Mouse (Mus musculus) embryonic facial prominence, embryonic 14.5 days (tissue): ENCODE results near the gene Slc19a3. TPM values are rescaled to one million over a fixed set of nuclear protein-coding genes. Genes with fewer than 3 reads are reported as not detected.
A peak's percentile ranks its signal among the peaks of the same experiment; 100 is the strongest.

ENCODE experiments used
- ATAC-seq: fragments of 200-750 bp; cut with Nextera tagmentation; 2 replicates; pipeline ENCODE4 v1.8.0; 2017; ENCODE audit warnings: low read depth, moderate number of reproducible peaks, moderate TSS enrichment
- DNase-seq: peaks from one replicate; pipeline ENCODE4 v3.0.0-alpha.2; 2015; ENCODE audit warnings: low spot score
- H3K27ac ChIP-seq: fragments of 300-500 bp; sonication (generic); replicated peaks from 2 replicates; pipeline ENCODE4 v1.5.1; 2014; ENCODE audit warnings: low read depth, mild to moderate bottlenecking, low read length, moderate library complexity
- H3K27me3 ChIP-seq: fragments of 300-500 bp; sonication (generic); replicated peaks from 2 replicates; pipeline ENCODE4 v1.6.1; 2014; ENCODE audit warnings: low read length; ENCODE audit not compliant: control insufficient read depth, insufficient read depth
- H3K36me3 ChIP-seq: fragments of 300-500 bp; sonication (generic); 2 replicates; pipeline ENCODE4 v1.6.1; 2014; ENCODE audit warnings: low read length, mixed read lengths; ENCODE audit not compliant: control insufficient read depth, insufficient read depth
- H3K4me1 ChIP-seq: fragments of 300-500 bp; sonication (generic); 2 replicates; pipeline ENCODE4 v1.6.1; 2014; ENCODE audit warnings: antibody characterized with exemption, low read length; ENCODE audit not compliant: control insufficient read depth, insufficient read depth
- H3K4me2 ChIP-seq: fragments of 300-500 bp; sonication (generic); 2 replicates; pipeline ENCODE4 v1.6.1; 2014; ENCODE audit warnings: low read depth, mild to moderate bottlenecking, low read length, moderate library complexity, mixed read lengths
- H3K4me3 ChIP-seq: fragments of 300-500 bp; sonication (generic); 2 replicates; pipeline ENCODE4 v1.5.1; 2014; ENCODE audit warnings: low read depth, mild to moderate bottlenecking, low read length
- H3K9ac ChIP-seq: fragments of 300-500 bp; sonication (generic); 2 replicates; pipeline ENCODE4 v1.6.1; 2014; ENCODE audit warnings: low read depth, mild to moderate bottlenecking, low read length, moderate library complexity, mixed read lengths
- H3K9me3 ChIP-seq: fragments of 300-500 bp; sonication (generic); 2 replicates; pipeline ENCODE4 v1.6.1; 2016; ENCODE audit warnings: low read length; ENCODE audit not compliant: control insufficient read depth
- WGBS: fragments of 180-500 bp; shearing (Covaris S2); extraction: QIAGEN DNeasy Blood & Tissue Kit; methylation state at CpG from one replicate; pipeline ENCODE4 v1.1.7; 2014; 5-methylcytosine and 5-hydroxymethylcytosine counted together
- polyA plus RNA-seq: library from polyadenylated mRNA; unstranded; fragments of >200 nt; fragmentation: Nextera tagmentation; extraction: Ambion mirVana; gene quantifications from 2 replicates; pipeline ENCODE4 v1.2.1, GENCODE M21; 2014

The Slc19a3 gene
- polyA plus RNA-seq = 0.29 and 0.72 TPM in 2 replicates

DNA sequence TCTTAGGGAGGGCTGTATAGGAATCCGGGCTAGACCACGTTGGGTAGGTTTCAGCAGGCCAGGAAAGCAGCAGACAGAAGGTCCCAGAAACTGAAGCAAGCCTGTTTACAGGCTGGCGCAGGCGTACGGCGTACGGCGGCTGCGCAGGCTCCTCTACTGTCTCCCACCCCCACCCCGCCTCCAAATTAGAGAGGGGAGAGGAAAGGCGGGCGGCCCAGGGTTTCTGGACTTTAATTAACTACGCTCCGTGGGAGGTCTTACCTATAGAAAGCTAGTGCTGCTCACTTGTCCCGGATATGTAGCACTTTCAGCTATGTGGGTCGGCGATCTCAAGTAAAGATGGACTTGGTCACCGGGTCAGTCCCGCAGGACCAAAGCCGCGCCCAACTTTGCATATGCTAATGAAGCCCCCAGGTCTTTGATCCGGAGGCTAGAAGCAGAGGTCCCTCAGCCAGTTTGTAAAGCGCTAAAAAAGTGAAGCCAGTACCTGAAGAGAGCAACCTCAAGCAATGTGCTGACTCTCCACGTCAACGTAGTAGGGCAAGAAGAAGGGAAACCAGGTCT lies at the start of gene Slc19a3:
Gene Slc19a3, minus strand, starts transcription at position 340 of the 564 bp plus-strand sequence.
- 1% methylated on average over 25 of the region's 25 CpGs for WGBS
- Histone ChIP-seq H3K27me3 (no peaks in the 10 kb centered on the region), H3K4me1 (no peaks in the 10 kb centered on the region), H3K36me3 (no peaks in the 10 kb centered on the region), H3K27ac (peak within 1 kb of the TSS; percentile 36; the same call in 1 of the 2 replicates), H3K4me3 (peak within 1 kb of the TSS; percentile 42), H3K4me2 (peak within 1 kb of the TSS; percentile 72), H3K9me3 (no peaks in the 10 kb centered on the region), H3K9ac (peak within 1 kb of the TSS; percentile 54)
- peak; percentile 87 for DNase-seq
- ATAC-seq = peak; percentile 93

DNA sequence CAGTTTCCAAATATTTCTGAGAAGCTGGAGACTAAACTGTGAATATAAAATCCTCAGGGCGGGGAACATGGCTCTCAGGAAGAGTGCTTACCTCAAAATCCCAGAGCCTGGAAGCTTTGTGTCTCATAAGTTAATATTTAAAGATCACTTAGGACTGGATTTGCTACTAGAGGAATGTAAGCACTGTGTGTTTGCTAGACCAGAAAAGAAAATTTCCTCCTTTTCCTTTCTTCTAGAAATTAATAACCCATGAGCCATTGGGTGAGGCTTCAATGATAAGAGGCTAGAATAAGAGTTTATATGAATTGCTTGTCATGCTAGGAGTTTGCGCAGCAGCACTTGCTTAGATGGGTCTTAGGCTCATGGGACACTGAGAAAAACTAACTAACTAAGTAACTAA lies 46.5 kb upstream of the Slc19a3 start:
- Histone ChIP-seq H3K4me3 (no peak overlapping the region), H3K27ac (no peak overlapping the region), H3K4me1 (no peaks in the 10 kb centered on the region), H3K4me2 (no peak overlapping the region), H3K27me3 (no peaks in the 10 kb centered on the region), H3K9me3 (no peaks in the 10 kb centered on the region), H3K9ac (no peak overlapping the region), H3K36me3 (no peaks in the 10 kb centered on the region)
- WGBS = 88% methylated on average over 2 of the region's 2 CpGs
- ATAC-seq (no peak), DNase-seq (no peak)

DNA sequence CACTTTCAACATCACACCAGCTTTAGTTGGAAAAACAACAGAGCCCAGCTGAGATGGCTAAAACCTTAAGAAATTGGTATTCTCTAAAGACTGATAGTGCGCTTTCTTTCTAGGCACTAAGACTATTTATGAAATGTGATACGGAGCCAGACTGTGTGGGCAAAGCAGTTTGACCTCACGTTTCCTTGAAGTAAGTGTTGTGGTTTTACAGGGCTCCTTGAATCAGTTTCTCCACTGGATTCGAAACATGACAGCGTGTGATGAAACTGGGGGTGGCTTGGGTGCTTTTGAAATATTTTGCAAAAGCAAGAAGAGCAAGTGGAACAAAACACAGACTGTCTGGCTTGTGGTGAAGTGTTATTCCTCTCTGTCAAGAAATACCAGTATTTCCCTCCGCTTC lies 38.8 kb upstream of the Slc19a3 start:
- no peak overlapping the region for H3K27ac ChIP-seq
- H3K27me3 ChIP-seq = no peaks in the 10 kb centered on the region
- 55% methylated on average over 6 of the region's 6 CpGs for WGBS
- no peak for ATAC-seq
- H3K4me2 ChIP-seq = no peak overlapping the region
- H3K4me1 ChIP-seq = no peaks in the 10 kb centered on the region
- H3K36me3 ChIP-seq = no peaks in the 10 kb centered on the region
- DNase-seq = no peak
- no peaks in the 10 kb centered on the region for H3K9me3 ChIP-seq
- H3K4me3 ChIP-seq = no peak overlapping the region
- no peak overlapping the region for H3K9ac ChIP-seq

DNA sequence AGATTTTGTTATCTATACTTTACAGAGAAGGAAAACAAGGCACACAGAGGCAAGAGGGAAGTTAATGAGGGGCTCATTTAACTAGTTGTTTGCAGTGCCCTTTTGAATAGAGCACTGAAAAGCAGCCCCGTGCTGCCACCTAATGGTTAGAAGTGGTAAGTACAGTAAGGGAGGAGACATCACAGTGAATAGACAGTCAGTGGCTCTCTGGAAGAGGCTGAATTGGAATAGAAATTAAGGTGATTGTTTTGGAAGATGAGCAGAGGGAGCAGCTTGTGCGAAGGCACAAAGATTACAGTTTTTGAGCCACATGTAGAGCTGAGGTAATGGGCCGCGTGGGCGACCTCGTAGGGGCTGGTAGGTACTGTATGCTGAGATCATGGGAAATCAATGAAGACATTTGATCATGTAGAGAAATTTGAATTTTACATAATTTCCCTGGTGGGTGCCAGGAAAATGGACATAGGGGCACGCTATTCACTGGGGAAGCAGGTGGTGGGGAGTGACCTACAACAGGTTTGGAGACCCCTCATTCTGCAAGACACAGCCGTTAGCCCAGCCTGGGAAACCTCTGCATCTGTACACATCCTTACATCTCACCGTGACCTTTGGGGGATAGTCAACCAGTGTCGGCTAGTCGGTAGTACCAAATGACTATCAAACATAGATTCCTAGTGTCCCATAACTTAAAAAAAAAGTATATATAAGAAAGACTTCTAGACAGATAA lies 38.1 kb upstream of the Slc19a3 start:
- peak overlapping the region; percentile 39 for H3K4me2 ChIP-seq
- H3K4me1 ChIP-seq = no peaks in the 10 kb centered on the region
- no peak overlapping the region for H3K9ac ChIP-seq
- ATAC-seq (peak; percentile 76; the same call in 1 of the 2 replicates), DNase-seq (peak; percentile 55)
- no peaks in the 10 kb centered on the region for H3K9me3 ChIP-seq
- 41% methylated on average over 11 of the region's 11 CpGs for WGBS
- H3K36me3 ChIP-seq = no peaks in the 10 kb centered on the region
- H3K4me3 ChIP-seq = peak overlapping the region; percentile 17; the same call in 1 of the 2 replicates
- H3K27ac ChIP-seq = no peak overlapping the region
- no peaks in the 10 kb centered on the region for H3K27me3 ChIP-seq

DNA sequence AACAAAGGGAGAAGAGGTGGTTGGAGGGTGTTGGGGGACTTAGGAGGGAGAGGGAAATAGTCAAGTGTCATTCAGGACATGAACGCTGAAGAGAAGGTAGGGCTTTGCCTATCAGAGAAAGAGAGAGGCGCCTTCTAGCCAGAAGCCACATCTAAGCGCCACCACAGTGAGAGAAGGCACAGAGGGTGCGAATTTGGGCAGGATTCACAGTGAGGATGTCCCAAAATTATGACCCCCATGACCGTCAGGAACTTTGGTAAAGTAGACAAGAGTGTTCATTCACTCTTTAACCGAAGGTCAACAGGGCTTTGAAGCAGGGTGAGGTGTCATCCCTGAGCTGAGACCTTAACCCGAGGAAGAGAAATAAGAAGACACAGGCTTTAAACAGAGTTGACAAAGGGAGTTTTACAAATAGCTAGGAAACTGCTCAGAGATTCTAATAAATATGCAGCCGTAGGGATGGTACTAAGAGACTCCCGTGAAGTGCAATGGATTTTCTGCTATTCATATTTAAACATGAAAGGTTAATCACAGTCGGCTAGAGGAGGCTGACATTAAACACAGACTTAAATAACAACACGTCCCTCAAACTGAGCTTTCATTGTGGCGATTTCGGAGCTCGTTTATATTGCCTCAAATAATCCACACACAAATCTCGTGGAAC lies 37.4 kb upstream of the Slc19a3 start:
- H3K4me3 ChIP-seq = peak overlapping the region; percentile 17; the same call in 1 of the 2 replicates
- no peaks in the 10 kb centered on the region for H3K4me1 ChIP-seq
- 40% methylated on average over 15 of the region's 15 CpGs for WGBS
- no peak overlapping the region for H3K9ac ChIP-seq
- H3K36me3 ChIP-seq = no peaks in the 10 kb centered on the region
- H3K9me3 ChIP-seq = no peaks in the 10 kb centered on the region
- H3K27ac ChIP-seq = no peak overlapping the region
- DNase-seq (no peak), ATAC-seq (no peak)
- H3K27me3 ChIP-seq = no peaks in the 10 kb centered on the region
- peak overlapping the region; percentile 39 for H3K4me2 ChIP-seq

DNA sequence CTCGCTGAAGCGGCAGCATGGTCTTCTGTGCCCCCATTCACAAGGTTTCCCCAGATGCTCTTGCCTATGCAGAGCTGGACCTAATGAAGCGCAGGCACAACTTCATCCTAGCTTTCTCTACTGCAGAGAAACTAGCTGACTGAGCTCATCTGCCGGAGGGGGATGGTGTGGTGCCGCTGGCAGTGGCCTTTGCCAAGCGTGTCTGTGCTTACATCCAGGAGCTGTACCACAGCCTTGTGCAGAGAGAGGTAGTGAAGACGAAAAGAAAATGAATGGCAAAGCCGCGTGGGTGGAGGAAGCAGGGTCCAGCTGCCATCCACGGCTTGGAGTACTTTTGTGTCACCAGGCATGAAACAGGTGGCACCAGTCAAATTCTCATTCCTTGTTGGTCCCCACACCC lies 29.0 kb upstream of the Slc19a3 start:
- H3K4me2 ChIP-seq = no peak overlapping the region
- DNase-seq (no peak), ATAC-seq (no peak)
- no peak overlapping the region for H3K27ac ChIP-seq
- H3K36me3 ChIP-seq = no peaks in the 10 kb centered on the region
- 85% methylated on average over 10 of the region's 10 CpGs for WGBS
- H3K4me1 ChIP-seq = no peaks in the 10 kb centered on the region
- no peak overlapping the region for H3K4me3 ChIP-seq
- no peaks in the 10 kb centered on the region for H3K27me3 ChIP-seq
- no peaks in the 10 kb centered on the region for H3K9me3 ChIP-seq
- no peak overlapping the region for H3K9ac ChIP-seq

DNA sequence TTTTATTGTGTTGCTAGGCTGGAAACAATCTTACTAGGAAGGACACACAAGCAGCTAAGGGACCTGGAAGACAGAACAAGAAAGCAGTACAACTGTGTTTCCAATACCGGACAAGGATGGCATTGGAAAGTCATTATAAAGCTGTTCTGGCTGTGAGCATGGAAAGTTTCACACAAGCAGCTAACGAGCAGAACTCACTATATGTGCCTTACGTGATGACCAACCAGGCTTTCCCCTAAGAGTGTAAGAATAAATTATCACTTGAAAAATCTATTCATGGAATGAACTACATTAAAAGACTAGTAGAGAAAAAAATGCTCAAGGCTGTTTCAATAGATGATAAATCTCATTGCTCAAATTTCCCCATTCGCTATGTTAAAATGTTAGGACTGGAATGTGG lies 28.3 kb upstream of the Slc19a3 start:
- H3K9ac ChIP-seq = no peak overlapping the region
- no peaks in the 10 kb centered on the region for H3K27me3 ChIP-seq
- H3K27ac ChIP-seq = no peak overlapping the region
- no peaks in the 10 kb centered on the region for H3K36me3 ChIP-seq
- DNase-seq (no peak), ATAC-seq (no peak)
- H3K4me2 ChIP-seq = no peak overlapping the region
- 88% methylated on average over 4 of the region's 4 CpGs for WGBS
- H3K4me3 ChIP-seq = no peak overlapping the region
- no peaks in the 10 kb centered on the region for H3K4me1 ChIP-seq
- no peaks in the 10 kb centered on the region for H3K9me3 ChIP-seq

DNA sequence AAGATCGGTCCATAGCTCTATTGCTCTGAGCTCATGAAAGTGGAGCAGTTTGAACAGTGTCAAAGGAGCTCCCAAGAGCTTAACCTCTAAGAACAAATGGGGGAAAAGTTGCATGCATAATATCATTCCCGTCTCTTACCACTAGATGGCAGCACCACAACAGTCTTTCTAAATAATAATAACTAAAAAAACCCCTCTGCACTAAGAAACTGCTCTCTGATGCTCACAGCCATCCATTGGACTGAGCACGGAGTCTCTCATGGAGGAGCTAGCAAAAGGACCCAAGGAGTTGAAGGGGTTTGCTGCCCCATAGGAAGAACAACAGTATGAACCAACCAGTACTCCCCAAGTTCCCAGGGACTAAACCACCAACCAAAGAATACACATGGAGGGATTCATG lies 26.6 kb upstream of the Slc19a3 start:
- Histone ChIP-seq H3K4me3 (no peak overlapping the region), H3K27ac (no peak overlapping the region), H3K27me3 (no peaks in the 10 kb centered on the region), H3K9ac (no peak overlapping the region), H3K4me1 (no peaks in the 10 kb centered on the region), H3K9me3 (no peaks in the 10 kb centered on the region), H3K4me2 (no peak overlapping the region), H3K36me3 (no peaks in the 10 kb centered on the region)
- peak; percentile 49 for DNase-seq
- ATAC-seq = no peak
- WGBS = 35% methylated on average over 3 of the region's 3 CpGs
